Mouse (Mus musculus) spleen, adult 2 months (tissue): ENCODE results near the gene Hlcs.

ENCODE experiments used
- CTCF ChIP-seq: fragments of 200-500 bp; IDR thresholded peaks from 2 replicates; pipeline ENCODE4 v1.5.1; 2011; ENCODE audit warnings: mild to moderate bottlenecking, inconsistent platforms; ENCODE audit not compliant: insufficient read depth, insufficient read length, insufficient replicate concordance; ENCODE audit errors: extremely low read depth
- POLR2A ChIP-seq: fragments of 200-500 bp; IDR thresholded peaks from 2 replicates; pipeline ENCODE4 v1.6.1; 2011; ENCODE audit warnings: low read depth, low read length, inconsistent platforms

DNA sequence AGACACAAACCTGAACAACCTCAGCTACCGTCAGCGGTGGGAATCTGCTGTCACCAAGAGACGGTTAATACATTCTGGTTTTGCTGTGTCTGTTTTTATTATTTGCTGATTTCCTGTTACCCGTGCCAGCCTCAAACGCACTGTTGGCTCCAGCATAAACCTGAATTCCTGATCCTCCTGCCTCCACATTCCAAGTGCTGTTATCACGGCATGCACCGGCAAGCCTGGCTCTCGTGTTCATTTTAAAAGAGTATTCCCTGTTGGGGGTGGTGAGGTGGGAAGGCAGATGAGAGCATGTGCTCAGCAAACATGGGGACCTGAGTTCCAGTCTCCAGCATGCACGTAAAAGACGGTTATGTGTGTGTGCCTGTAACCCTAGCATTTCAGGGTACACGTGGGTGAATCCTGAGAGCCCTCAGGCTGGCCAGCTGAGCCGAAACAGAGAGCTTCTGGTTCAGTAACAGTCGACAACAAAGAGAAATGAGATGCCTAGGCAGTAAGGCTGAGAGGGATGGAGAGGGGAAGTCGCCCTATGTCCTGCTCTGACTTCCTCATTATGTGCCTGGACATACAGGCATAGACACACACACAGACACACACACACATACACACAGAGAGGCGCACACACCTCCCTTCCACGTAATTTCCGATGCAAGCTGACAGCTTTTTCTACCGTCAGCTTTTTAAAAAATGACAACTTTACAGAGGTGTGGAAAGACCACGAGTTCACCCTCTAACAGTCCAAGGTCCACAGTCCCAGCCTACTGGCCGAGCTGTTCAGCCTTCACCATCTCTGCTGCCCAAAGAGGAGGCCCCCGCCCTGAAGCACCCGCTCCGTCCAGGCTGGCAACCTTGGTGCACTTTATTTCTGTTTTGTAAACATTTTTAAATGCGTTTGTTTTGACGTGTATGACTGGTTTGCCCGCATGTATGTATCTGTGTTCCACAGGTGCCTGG, 107.6 kb downstream of the Hlcs start:
- TF ChIP-seq POLR2A (no peak), CTCF (no peak)
